Mouse (Mus musculus) left cerebral cortex, adult 9 months (tissue): Measurements from ENCODE around the gene Zfp715.
"Not testable (repeated sequence)": the region's sequence is repeated elsewhere in the genome, so short reads cannot be mapped to it uniquely, and the experiment has no call there.

Source experiments
- DNase-seq, 2 experiments: peaks; one replicate each; pipeline ENCODE4 v3.0.0; 2022; ENCODE audit warnings: low spot score in 2 of 2

Zfp715 gene

GRCm38 (mm10) chr7:43313013-43313428, at the start of gene Zfp715:
Gene Zfp715, minus strand, starts transcription at chr7:43313294.
- DNase-seq, result peak; percentile 94 to 96

- no peak for DNase-seq
These were observed 48.9 kb upstream of the Zfp715 start for GRCm38 (mm10) chr7:43362021-43362420.

DNA sequence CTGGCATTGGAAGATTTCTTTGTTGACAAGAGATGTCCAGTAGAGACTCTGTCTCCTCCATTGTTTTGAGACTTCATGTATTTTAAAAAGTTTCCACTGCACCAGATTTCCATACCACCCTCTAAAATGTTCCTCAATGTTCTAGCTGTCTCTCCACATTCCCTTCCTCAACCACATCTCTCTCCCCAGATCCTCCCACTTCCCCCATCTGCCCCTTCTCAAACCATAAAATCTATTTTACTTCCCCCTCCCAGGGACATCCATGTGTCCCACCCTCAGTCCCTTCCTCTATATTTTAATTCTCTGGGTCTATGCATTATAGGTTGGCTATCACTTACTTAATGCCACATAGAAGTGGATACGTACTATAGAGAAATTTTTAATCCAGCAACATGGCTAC, 48.3 kb upstream of the Zfp715 start:
- DNase-seq, result no peak

GRCm38 (mm10) chr7:43358556-43358955, 45.5 kb upstream of the Zfp715 start:
- no peak for DNase-seq

GRCm38 (mm10) chr7:43354893-43355835, 42.1 kb upstream of the Zfp715 start:
- DNase-seq, result no peak

GRCm38 (mm10) chr7:43353758-43354157, 40.7 kb upstream of the Zfp715 start:
- DNase-seq, result no peak

GRCm38 (mm10) chr7:43353118-43353517, 40.0 kb upstream of the Zfp715 start:
- DNase-seq, result peak; percentile 7 to 11

GRCm38 (mm10) chr7:43351154-43351553, 38.1 kb upstream of the Zfp715 start, which contains the start of gene Siglecf:
Gene Siglecf, plus strand, starts transcription at chr7:43351341.
- DNase-seq, result no peak

DNA sequence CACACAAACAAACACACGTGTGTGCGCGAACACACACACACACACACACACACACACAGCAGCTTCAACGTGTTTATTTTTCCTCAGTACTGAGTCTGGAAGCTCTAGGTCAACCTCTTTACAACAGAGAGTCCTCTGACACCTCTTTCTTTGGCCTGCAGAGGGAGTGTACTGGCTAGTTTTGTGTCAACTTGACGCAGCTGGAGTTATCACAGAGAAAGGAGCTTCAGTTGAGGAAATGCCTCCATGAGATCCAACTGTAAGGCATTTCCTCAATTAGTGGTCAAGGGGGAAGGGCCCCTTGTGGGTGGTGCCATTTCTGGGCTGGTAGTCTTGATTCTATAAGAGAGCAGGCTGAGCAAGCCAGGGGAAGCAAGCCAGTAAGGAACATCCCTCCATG, 36.5 kb upstream of the Zfp715 start:
- not testable (repeated sequence) for DNase-seq

DNA sequence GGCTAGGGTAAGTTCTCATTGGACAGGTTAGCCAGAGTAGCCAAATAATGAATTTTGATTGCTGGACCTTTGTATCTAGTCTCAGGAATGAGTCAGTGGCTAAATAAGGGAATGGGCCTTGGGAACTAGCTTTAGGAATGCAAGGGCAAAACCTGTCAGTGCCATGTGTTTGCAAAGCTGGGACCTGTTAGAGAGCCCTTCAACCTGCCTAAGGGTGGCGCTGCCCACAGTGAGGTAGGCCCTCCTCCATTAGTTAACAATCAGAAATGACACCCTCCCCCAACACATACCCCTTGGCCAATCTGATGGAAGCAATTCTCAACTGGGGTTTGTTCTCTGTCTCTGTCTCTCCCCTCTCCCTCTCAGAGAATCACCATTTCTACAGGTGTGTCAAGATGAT, 33.5 kb upstream of the Zfp715 start:
- no peak for DNase-seq

GRCm38 (mm10) chr7:43346148-43346547, 33.1 kb upstream of the Zfp715 start:
- no peak for DNase-seq

DNA sequence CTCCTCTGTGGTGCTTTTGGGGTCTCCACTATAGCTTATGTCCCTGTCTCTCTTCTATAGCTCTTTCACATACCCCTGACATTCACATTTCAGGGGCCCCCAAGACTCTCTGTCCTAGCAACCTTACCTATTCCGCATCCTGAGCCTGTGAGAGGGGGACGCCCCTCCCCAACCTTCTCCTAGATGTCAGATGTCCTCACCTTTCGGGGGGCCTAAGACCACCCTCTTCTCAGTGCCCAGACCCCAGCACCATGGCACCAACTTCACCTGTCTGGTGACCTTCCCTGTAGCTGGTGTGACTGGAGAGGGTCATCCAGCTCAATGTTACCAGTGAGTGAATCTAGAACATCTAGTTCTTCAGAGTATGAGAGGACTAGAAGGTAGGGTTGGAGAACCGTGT, 31.4 kb upstream of the Zfp715 start:
- no peak for DNase-seq

DNA sequence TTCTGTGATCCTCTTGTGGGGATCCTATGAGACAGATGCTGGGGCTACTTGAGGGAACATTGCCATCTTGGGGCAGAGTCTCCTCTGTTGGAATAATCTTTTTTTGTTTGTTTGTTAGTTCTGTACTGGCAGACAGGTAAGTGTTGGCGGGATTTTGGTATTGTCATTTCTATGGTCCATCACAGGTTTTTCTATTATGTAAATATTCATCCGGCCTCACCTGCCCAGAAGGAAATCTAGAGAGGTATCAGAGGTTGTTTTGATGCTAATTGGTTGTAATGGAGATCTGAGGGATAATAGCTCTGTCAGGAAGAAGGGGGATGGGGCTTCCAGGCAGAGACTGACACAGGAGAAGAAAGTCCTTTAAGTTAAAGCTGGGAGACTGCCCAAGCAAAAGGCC, 30.9 kb upstream of the Zfp715 start:
- no peak for DNase-seq

GRCm38 (mm10) chr7:43343191-43343590, 30.1 kb upstream of the Zfp715 start:
- DNase-seq, result no peak

- DNase-seq, result no peak
These were observed 27.7 kb upstream of the Zfp715 start for GRCm38 (mm10) chr7:43340771-43341170.

DNA sequence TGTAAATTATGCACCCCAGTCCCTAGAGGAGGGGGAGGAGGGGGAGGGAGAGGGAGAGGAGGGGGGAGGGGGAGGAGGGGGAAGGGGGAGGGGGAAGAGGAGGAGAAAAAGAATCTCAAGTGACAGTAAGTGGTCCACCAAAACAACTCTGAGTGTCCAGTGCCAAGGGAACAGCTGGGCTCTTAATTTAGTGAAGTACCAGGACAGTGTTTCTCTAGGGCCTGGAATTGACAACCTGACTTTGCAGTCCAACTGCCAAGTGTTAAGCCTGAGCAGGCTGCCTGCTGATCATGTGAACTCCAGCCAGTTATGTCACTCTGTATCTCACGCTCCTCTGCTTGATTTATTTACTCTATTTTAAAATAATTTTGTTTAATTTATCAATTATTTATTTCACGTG, 20.8 kb upstream of the Zfp715 start:
- no peak for DNase-seq

GRCm38 (mm10) chr7:43333203-43333602, 20.1 kb upstream of the Zfp715 start:
- peak in 1 of 2 experiments; percentile 23 for DNase-seq

GRCm38 (mm10) chr7:43328101-43328500, 15.0 kb upstream of the Zfp715 start:
- DNase-seq, result no peak

GRCm38 (mm10) chr7:43326223-43326780, 13.2 kb upstream of the Zfp715 start:
- no peak for DNase-seq

- no peak for DNase-seq
These were observed 595 bp downstream of the Zfp715 start for GRCm38 (mm10) chr7:43312386-43313012.

DNA sequence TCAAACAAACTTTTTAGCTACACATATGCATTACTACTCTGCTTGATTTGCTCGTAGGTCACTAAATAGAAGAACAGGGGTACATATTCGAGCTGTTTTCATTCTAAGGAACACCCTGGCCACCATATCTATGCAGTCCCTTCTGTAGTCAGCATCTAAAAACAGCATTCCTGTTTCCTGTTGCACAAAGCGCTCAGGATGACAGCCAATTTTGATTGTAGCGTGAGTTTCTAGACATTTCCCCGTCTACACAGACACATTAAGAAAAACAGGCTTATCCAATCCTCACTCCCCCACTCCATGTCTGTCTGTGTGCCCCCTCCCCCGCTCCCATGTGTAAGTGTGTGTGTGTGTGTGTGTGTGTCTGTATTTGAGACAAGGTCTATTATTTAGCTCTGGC, 1.5 kb downstream of the Zfp715 start:
- DNase-seq, result peak in 1 of 2 experiments; percentile 7

DNA sequence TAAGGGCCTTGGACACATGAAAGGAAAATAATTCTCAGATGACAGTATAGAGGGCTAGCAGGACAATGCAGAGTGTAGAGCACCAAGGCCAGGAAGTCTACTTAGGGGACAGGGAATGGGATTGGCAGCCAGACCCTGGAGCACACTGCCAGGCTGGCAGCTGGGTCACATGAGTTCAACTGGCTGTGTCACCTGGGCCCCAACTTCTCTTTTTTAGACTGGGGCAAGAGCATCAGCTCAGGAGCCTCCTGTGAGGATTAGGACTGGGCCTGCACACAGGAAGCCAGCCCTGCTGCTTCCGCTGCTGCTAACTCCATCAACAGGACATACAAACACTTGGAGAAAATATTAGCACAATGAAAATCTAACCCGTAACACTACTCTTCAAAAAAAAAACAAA, 4.0 kb downstream of the Zfp715 start:
- no peak for DNase-seq

GRCm38 (mm10) chr7:43305235-43305634, 7.9 kb downstream of the Zfp715 start:
- no peak for DNase-seq
